Mouse (Mus musculus): ENCODE measurements around the gene Gm11639.

- no peak for TF ChIP-seq GATA1 (IDR thresholded peaks at IDR 0.05; ENCODE audit: borderline replicate concordance, low read length)
- no peak for TF ChIP-seq FLI1 (IDR thresholded peaks at IDR 0.05; ENCODE audit: low read length)
Measured at GRCm38 (mm10) chr11:104768072-104768471, 82.6 kb downstream of the Gm11639 start.

Measured in megakaryocyte, embryonic 14.5 days (primary cell).